Mouse (Mus musculus): ENCODE data around the gene Thrb.

GRCm38 (mm10) chr14:17972665-17973064, 312.6 kb downstream of the Thrb start:
- TF ChIP-seq CTCF (IDR thresholded peaks at IDR 0.05; ENCODE audit: low read depth), result no peak
- TF ChIP-seq EP300 (IDR thresholded peaks at IDR 0.05; ENCODE audit: low read depth), result no peak

Data from liver, embryonic 14.5 days (tissue).